Mouse (Mus musculus): Measurements from ENCODE around the gene Golga4. TPM values are rescaled to one million over a fixed set of nuclear protein-coding genes. Genes with fewer than 3 reads are reported as not detected.

The Golga4 gene
- polyA plus RNA-seq, 1 experiment: 17.4 TPM

DNA sequence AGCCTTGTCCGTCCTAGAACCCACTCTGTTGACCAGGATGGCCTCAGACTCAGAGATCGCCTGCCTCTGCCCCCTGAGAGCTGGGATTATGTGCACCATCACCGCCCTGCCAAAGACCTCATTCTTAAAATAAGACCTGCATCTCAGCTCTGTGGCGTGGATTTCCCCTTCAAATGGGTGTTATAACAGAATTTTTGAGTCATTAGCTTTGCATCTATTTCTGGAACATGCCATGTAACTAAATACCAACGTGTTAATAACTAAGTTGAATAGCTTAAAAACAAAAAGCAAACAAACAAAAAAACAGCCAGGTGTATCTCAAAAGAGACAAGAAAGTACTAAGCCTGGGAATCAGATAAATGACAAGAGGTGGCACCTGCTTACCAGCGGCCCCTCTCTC, 5.1 kb upstream of the Golga4 start:
- TF ChIP-seq POLR2A (IDR thresholded peaks at IDR 0.05; ENCODE audit: borderline replicate concordance, extremely low read depth, low read depth, low read length): no peak
- TF ChIP-seq CTCF (IDR thresholded peaks at IDR 0.05; ENCODE audit: insufficient read depth, low read length): no peak
- Histone ChIP-seq H3K4me1 (ENCODE audit: control insufficient read depth, insufficient read depth, low read length) (0 out of 2 replicates have a peak, but pooled peaks cover 3% of the 10 kb centered on the region), H3K4me3 (replicated peaks; ENCODE audit: extremely low read depth, low read depth, low read length) (no peak overlapping the region)
- DNase-seq: no peak
- WGBS: 78% methylated on average over 6 of the region's 6 CpGs

DNA sequence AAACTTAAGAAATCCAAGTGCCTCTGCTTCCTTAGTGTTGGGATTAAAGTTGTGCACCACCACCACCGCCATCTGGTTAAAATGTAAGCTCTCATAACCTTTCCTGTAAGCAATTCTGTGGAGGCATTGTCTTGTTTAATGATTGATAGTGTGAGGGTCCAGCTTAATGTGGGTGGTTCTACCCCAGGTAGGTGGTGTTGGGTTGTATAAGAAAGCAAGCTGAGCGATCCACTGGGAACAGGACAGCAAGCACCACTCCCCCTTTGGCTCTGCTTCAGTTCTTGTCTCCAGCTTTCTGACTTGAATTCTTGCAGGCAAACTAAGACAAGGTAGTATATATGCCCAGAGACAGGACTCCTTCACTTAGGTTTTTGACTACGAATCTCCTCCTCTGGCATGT, 1.4 kb upstream of the Golga4 start:
- Histone ChIP-seq H3K4me1 (ENCODE audit: control insufficient read depth, insufficient read depth, low read length) (0 out of 2 replicates have a peak, but pooled peaks cover 11% of the 10 kb centered on the region), H3K4me3 (replicated peaks; ENCODE audit: extremely low read depth, low read depth, low read length) (no peak overlapping the region)
- no peak for TF ChIP-seq POLR2A (IDR thresholded peaks at IDR 0.05; ENCODE audit: borderline replicate concordance, extremely low read depth, low read depth, low read length)
- WGBS: 86% methylated on average over 3 of the region's 3 CpGs
- DNase-seq: no peak

DNA sequence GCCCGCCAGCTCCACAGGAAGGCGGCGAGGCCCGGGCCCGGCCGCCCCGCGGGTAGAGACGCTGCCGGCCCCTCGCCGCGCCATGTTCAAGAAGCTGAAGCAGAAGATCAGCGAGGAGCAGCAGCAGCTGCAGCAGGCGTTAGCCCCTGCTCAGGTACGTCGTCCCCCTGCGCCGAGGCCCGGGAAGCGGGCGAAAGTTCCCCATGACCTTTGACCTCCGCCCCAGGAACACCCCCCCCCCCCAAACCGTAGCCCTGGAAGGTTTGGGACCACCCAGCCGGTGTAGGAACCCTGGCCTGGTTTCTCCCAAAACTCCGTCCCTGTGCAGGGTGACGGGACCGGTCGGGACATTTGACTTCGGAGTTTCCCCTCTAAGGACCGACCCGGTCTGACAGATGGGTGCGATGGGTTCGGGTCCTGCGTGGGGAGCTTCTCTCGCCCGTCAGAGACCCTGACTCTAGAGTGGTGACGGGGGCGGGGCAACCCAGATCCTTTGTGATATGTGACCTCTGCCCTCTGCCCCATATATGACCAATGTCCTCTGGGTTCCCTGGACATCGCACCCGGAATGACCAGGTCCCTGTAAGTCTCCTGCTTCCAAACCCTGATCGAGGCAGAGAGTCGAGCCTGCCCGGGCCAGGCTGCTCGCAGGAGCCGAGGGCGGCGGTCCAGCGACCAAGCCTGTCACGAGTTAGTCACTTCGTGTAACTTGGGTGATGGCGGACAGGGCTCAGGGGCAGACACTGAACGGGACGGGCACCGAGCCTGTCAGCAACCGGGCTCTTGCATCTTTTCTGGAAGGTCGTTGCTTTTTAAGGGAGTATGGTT, 551 bp downstream of the Golga4 start:
- DNase-seq: peak; percentile 44
- Histone ChIP-seq H3K4me1 (ENCODE audit: control insufficient read depth, insufficient read depth, low read length) (peaks cover 15% of the 10 kb centered on the region), H3K4me3 (replicated peaks; ENCODE audit: extremely low read depth, low read depth, low read length) (peak overlapping the region; percentile 93)
- TF ChIP-seq CTCF (IDR thresholded peaks at IDR 0.05; ENCODE audit: insufficient read depth, low read length) (no peak), POLR2A (IDR thresholded peaks at IDR 0.05; ENCODE audit: borderline replicate concordance, extremely low read depth, low read depth, low read length) (no peak)
- under 1% methylated on average over 56 of the region's 57 CpGs for WGBS

GRCm38 (mm10) chr9:118507552-118507951, 1.5 kb downstream of the Golga4 start:
- WGBS: 77% methylated on average over 6 of the region's 6 CpGs
- Histone ChIP-seq H3K4me1 (ENCODE audit: control insufficient read depth, insufficient read depth, low read length) (peaks cover 15% of the 10 kb centered on the region), H3K4me3 (replicated peaks; ENCODE audit: extremely low read depth, low read depth, low read length) (no peak overlapping the region)
- no peak for DNase-seq
- no peak for TF ChIP-seq POLR2A (IDR thresholded peaks at IDR 0.05; ENCODE audit: borderline replicate concordance, extremely low read depth, low read depth, low read length)
- TF ChIP-seq CTCF (IDR thresholded peaks at IDR 0.05; ENCODE audit: insufficient read depth, low read length): no peak

DNA sequence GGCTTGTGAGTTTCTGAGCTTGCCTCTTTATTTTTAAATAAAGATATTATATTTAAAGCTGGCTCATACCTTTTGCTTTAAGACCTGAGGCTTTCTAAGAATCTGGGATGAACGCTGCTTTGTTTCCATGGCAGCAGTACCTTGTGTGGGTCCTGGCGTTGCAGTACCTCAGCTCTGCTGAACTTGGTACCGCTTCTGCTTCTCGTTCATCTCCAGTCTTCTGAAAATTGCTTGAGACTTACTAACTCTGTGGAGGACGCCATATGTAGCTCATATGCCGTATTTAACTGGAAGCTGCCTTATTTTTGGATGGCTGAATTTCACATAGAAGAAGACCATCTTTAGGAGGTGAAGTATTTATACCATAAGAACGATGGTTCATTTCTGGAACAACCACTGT, 2.5 kb downstream of the Golga4 start:
- DNase-seq: no peak
- no peak overlapping the region for H3K4me3 ChIP-seq (replicated peaks; ENCODE audit: extremely low read depth, low read depth, low read length)
- no peak for TF ChIP-seq POLR2A (IDR thresholded peaks at IDR 0.05; ENCODE audit: borderline replicate concordance, extremely low read depth, low read depth, low read length)
- no peak for TF ChIP-seq CTCF (IDR thresholded peaks at IDR 0.05; ENCODE audit: insufficient read depth, low read length)
- H3K4me1 ChIP-seq (ENCODE audit: control insufficient read depth, insufficient read depth, low read length): peaks cover 21% of the 10 kb centered on the region
- 82% methylated on average over 7 of the region's 7 CpGs for WGBS

- TF ChIP-seq CTCF (IDR thresholded peaks at IDR 0.05; ENCODE audit: insufficient read depth, low read length) (no peak), POLR2A (IDR thresholded peaks at IDR 0.05; ENCODE audit: borderline replicate concordance, extremely low read depth, low read depth, low read length) (no peak)
- Histone ChIP-seq H3K4me1 (ENCODE audit: control insufficient read depth, insufficient read depth, low read length) (peaks cover 19% of the 10 kb centered on the region), H3K4me3 (replicated peaks; ENCODE audit: extremely low read depth, low read depth, low read length) (no peak overlapping the region)
- no peak for DNase-seq
- 66% methylated on average over 15 of the region's 15 CpGs for WGBS
Measured at GRCm38 (mm10) chr9:118510941-118511690, 5.0 kb downstream of the Golga4 start.

- no peak for TF ChIP-seq CTCF (IDR thresholded peaks at IDR 0.05; ENCODE audit: insufficient read depth, low read length)
- no peak for TF ChIP-seq POLR2A (IDR thresholded peaks at IDR 0.05; ENCODE audit: borderline replicate concordance, extremely low read depth, low read depth, low read length)
- WGBS: 43% methylated on average over 3 of the region's 3 CpGs
- Histone ChIP-seq H3K4me3 (replicated peaks; ENCODE audit: extremely low read depth, low read depth, low read length) (no peak overlapping the region), H3K4me1 (ENCODE audit: control insufficient read depth, insufficient read depth, low read length) (peaks cover 16% of the 10 kb centered on the region)
- DNase-seq: no peak
Measured at GRCm38 (mm10) chr9:118512681-118513233, 6.7 kb downstream of the Golga4 start.

DNA sequence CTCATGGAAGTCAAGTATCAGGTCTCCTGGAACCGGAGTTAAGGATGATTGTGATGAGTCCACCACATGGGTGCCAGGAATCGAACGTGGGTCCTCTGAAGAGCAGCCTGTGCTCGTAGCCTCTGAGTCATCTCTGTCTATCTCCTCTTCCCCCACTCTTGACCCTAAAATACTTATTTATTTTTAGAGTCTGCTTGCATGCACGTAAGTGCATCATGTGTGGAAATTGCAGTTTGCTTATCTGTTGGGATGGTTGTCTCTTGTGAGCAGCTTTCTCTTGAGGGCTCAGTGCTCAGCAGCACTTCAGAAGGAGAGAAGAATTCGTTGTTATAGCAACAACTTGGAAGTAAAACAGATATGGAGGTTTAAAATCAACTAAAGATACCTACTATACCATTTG, 9.4 kb downstream of the Golga4 start:
- WGBS: 82% methylated on average over 6 of the region's 6 CpGs
- Histone ChIP-seq H3K4me3 (replicated peaks; ENCODE audit: extremely low read depth, low read depth, low read length) (no peak overlapping the region), H3K4me1 (ENCODE audit: control insufficient read depth, insufficient read depth, low read length) (peaks cover 10% of the 10 kb centered on the region)
- TF ChIP-seq CTCF (IDR thresholded peaks at IDR 0.05; ENCODE audit: insufficient read depth, low read length) (no peak), POLR2A (IDR thresholded peaks at IDR 0.05; ENCODE audit: borderline replicate concordance, extremely low read depth, low read depth, low read length) (no peak)
- DNase-seq: no peak

GRCm38 (mm10) chr9:118516162-118516561, 10.1 kb downstream of the Golga4 start:
- no peak for DNase-seq
- Histone ChIP-seq H3K4me3 (replicated peaks; ENCODE audit: extremely low read depth, low read depth, low read length) (no peak overlapping the region), H3K4me1 (ENCODE audit: control insufficient read depth, insufficient read depth, low read length) (peaks cover 10% of the 10 kb centered on the region)
- 85% methylated on average over 3 of the region's 3 CpGs for WGBS
- TF ChIP-seq POLR2A (IDR thresholded peaks at IDR 0.05; ENCODE audit: borderline replicate concordance, extremely low read depth, low read depth, low read length) (no peak), CTCF (IDR thresholded peaks at IDR 0.05; ENCODE audit: insufficient read depth, low read length) (no peak)

All from lung, adult 2 months (tissue).